Mouse (Mus musculus) midbrain, embryonic 15.5 days (tissue): ENCODE measurements around the gene Gm26602. TPM values are rescaled to one million over a fixed set of nuclear protein-coding genes. Genes with fewer than 3 reads are reported as not detected.
"Not testable (repeated sequence)": the region's sequence is repeated elsewhere in the genome, so short reads cannot be mapped to it uniquely, and the experiment has no call there.

Experiments
- ATAC-seq: fragments of 200-750 bp; cut with Nextera tagmentation; replicated peaks from 2 replicates; pipeline ENCODE4 v1.8.0; 2017; ENCODE audit warnings: moderate TSS enrichment
- H3K27ac ChIP-seq: fragments of 300-500 bp; sonication (generic); 2 replicates; pipeline ENCODE4 v1.5.1; 2015; ENCODE audit warnings: mild to moderate bottlenecking, inconsistent platforms
- H3K27me3 ChIP-seq: fragments of 300-500 bp; sonication (generic); replicated peaks from 2 replicates; pipeline ENCODE4 v1.6.1; 2015; ENCODE audit warnings: inconsistent platforms
- H3K36me3 ChIP-seq: fragments of 300-500 bp; sonication (generic); replicated peaks from 2 replicates; pipeline ENCODE4 v1.6.1; 2015; ENCODE audit warnings: inconsistent platforms
- H3K4me1 ChIP-seq: fragments of 300-500 bp; sonication (generic); 2 replicates; pipeline ENCODE4 v1.6.1; 2015; ENCODE audit warnings: inconsistent platforms
- H3K4me2 ChIP-seq: fragments of 300-500 bp; sonication (generic); 2 replicates; pipeline ENCODE4 v1.6.1; 2015; ENCODE audit warnings: inconsistent platforms, mild to moderate bottlenecking, moderate library complexity
- H3K4me3 ChIP-seq: fragments of 300-500 bp; sonication (generic); 2 replicates; pipeline ENCODE4 v1.5.1; 2015; ENCODE audit warnings: mild to moderate bottlenecking, inconsistent platforms
- H3K9ac ChIP-seq: fragments of 300-500 bp; sonication (generic); 2 replicates; pipeline ENCODE4 v1.6.1; 2015; ENCODE audit warnings: mild to moderate bottlenecking, inconsistent platforms
- H3K9me3 ChIP-seq: fragments of 300-500 bp; sonication (generic); 2 replicates; pipeline ENCODE4 v1.6.1; 2016; ENCODE audit warnings: inconsistent platforms
- WGBS: fragments of 180-500 bp; shearing (Covaris S2); methylation state at CpG from one replicate; pipeline ENCODE4 v1.1.7; 2015; ENCODE audit warnings: mixed read lengths; 5-methylcytosine and 5-hydroxymethylcytosine counted together
- polyA plus RNA-seq: library from polyadenylated mRNA; unstranded; fragments of >200 nt; fragmentation: Nextera tagmentation; extraction: Ambion mirVana; gene quantifications from 2 replicates; pipeline ENCODE4 v1.2.1, GENCODE M21; 2015

Gene Gm26602
- polyA plus RNA-seq, 1 experiment from 2014 or later = not detected

GRCm38 (mm10) chr10:79873715-79874289 lies 36.9 kb upstream of the Gm26602 start:
- Histone ChIP-seq H3K36me3 (no peaks in the 10 kb centered on the region), H3K27ac (peak overlapping the region; percentile 95), H3K27me3 (no peaks in the 10 kb centered on the region), H3K9ac (peak overlapping the region; percentile 82), H3K9me3 (no peaks in the 10 kb centered on the region), H3K4me2 (peak overlapping the region; percentile 83), H3K4me3 (peak overlapping the region; percentile 73), H3K4me1 (peaks cover 45% of the 10 kb centered on the region)
- WGBS = 1% methylated on average over 26 of the region's 26 CpGs
- peak; percentile 46 for ATAC-seq

GRCm38 (mm10) chr10:79874290-79874862 lies 36.3 kb upstream of the Gm26602 start, which contains the start of the genes Prtn3 and Plppr3:
Gene Prtn3, plus strand, starts transcription at chr10:79874476.
Gene Plppr3, minus strand, starts transcription at chr10:79874634.
- H3K27ac ChIP-seq = peak within 1 kb of the TSS; percentile 95
- H3K4me3 ChIP-seq = peak within 1 kb of the TSS; percentile 73
- peak within 1 kb of the TSS; percentile 83 for H3K4me2 ChIP-seq
- no peaks in the 10 kb centered on the region for H3K27me3 ChIP-seq
- WGBS = under 1% methylated on average over 48 of the region's 57 CpGs
- H3K9me3 ChIP-seq = no peaks in the 10 kb centered on the region
- peak within 1 kb of the TSS; percentile 82 for H3K9ac ChIP-seq
- H3K4me1 ChIP-seq = peaks cover 39% of the 10 kb centered on the region
- H3K36me3 ChIP-seq = no peaks in the 10 kb centered on the region
- peak; percentile 91 for ATAC-seq

- no peak overlapping the region for H3K27ac ChIP-seq
- H3K4me3 ChIP-seq = no peak overlapping the region
- H3K36me3 ChIP-seq = no peaks in the 10 kb centered on the region
- H3K4me1 ChIP-seq = peaks cover 23% of the 10 kb centered on the region
- H3K4me2 ChIP-seq = no peak overlapping the region
- no peak for ATAC-seq
- no peak overlapping the region for H3K9ac ChIP-seq
- H3K27me3 ChIP-seq = peaks cover 6% of the 10 kb centered on the region
- 94% methylated on average over 1 of the region's 1 CpGs for WGBS
- no peaks in the 10 kb centered on the region for H3K9me3 ChIP-seq
These were observed 33.5 kb upstream of the Gm26602 start for GRCm38 (mm10) chr10:79877174-79877573.

- 31% methylated on average over 12 of the region's 12 CpGs for WGBS
- Histone ChIP-seq H3K9me3 (no peaks in the 10 kb centered on the region), H3K9ac (no peak overlapping the region), H3K36me3 (no peaks in the 10 kb centered on the region), H3K4me2 (no peak overlapping the region), H3K4me3 (no peak overlapping the region), H3K27ac (no peak overlapping the region), H3K4me1 (peaks cover 22% of the 10 kb centered on the region), H3K27me3 (peaks cover 10% of the 10 kb centered on the region)
- ATAC-seq = no peak
These were observed 32.9 kb upstream of the Gm26602 start for GRCm38 (mm10) chr10:79877757-79878156.

GRCm38 (mm10) chr10:79879527-79879926 lies 31.1 kb upstream of the Gm26602 start:
- Histone ChIP-seq H3K27ac (no peak overlapping the region), H3K4me2 (no peak overlapping the region), H3K36me3 (no peaks in the 10 kb centered on the region), H3K9ac (no peak overlapping the region), H3K27me3 (peaks cover 17% of the 10 kb centered on the region), H3K4me1 (peaks cover 20% of the 10 kb centered on the region), H3K9me3 (no peaks in the 10 kb centered on the region), H3K4me3 (no peak overlapping the region)
- WGBS = 60% methylated on average over 3 of the region's 3 CpGs
- ATAC-seq = no peak

GRCm38 (mm10) chr10:79880721-79881120 lies 29.9 kb upstream of the Gm26602 start:
- WGBS = 22% methylated on average over 9 of the region's 9 CpGs

GRCm38 (mm10) chr10:79881981-79882380 lies 28.7 kb upstream of the Gm26602 start:
- peaks cover 9% of the 10 kb centered on the region; the same call in 1 of the 2 replicates for H3K4me1 ChIP-seq
- ATAC-seq = no peak
- H3K36me3 ChIP-seq = no peaks in the 10 kb centered on the region
- peak overlapping the region; percentile 24 for H3K4me2 ChIP-seq
- H3K4me3 ChIP-seq = no peak overlapping the region
- H3K9me3 ChIP-seq = no peaks in the 10 kb centered on the region
- no peak overlapping the region for H3K27ac ChIP-seq
- no peak overlapping the region for H3K9ac ChIP-seq
- 8% methylated on average over 21 of the region's 22 CpGs for WGBS
- H3K27me3 ChIP-seq = peaks cover 17% of the 10 kb centered on the region

More at GRCm38 (mm10) chr10:79880721-79881120, 29.9 kb upstream of the Gm26602 start:
- H3K4me3 ChIP-seq = no peak overlapping the region
- no peak for ATAC-seq
- H3K9ac ChIP-seq = no peak overlapping the region
- H3K27ac ChIP-seq = no peak overlapping the region
- no peak overlapping the region for H3K4me2 ChIP-seq
- H3K4me1 ChIP-seq = peaks cover 9% of the 10 kb centered on the region
- H3K9me3 ChIP-seq = no peaks in the 10 kb centered on the region
- no peaks in the 10 kb centered on the region for H3K36me3 ChIP-seq
- H3K27me3 ChIP-seq = peaks cover 17% of the 10 kb centered on the region

- ATAC-seq = no peak
- no peak overlapping the region for H3K9ac ChIP-seq
- H3K27ac ChIP-seq = no peak overlapping the region
- H3K27me3 ChIP-seq = peaks cover 17% of the 10 kb centered on the region
- H3K4me2 ChIP-seq = no peak overlapping the region
- H3K36me3 ChIP-seq = no peaks in the 10 kb centered on the region
- no peaks in the 10 kb centered on the region for H3K9me3 ChIP-seq
- 14% methylated on average over 22 of the region's 22 CpGs for whole genome bisulfite sequencing
- peaks cover 9% of the 10 kb centered on the region; the same call in 1 of the 2 replicates for H3K4me1 ChIP-seq
- H3K4me3 ChIP-seq = no peak overlapping the region
These were observed 27.2 kb upstream of the Gm26602 start for GRCm38 (mm10) chr10:79883297-79884084.

- 66% methylated on average over 4 of the region's 4 CpGs for WGBS
- Histone ChIP-seq H3K4me1 (peaks cover 9% of the 10 kb centered on the region; the same call in 1 of the 2 replicates), H3K36me3 (no peaks in the 10 kb centered on the region), H3K27me3 (peaks cover 17% of the 10 kb centered on the region), H3K4me3 (no peak overlapping the region), H3K27ac (no peak overlapping the region), H3K4me2 (no peak overlapping the region), H3K9me3 (no peaks in the 10 kb centered on the region), H3K9ac (no peak overlapping the region)
- ATAC-seq = no peak
These were observed 26.2 kb upstream of the Gm26602 start for GRCm38 (mm10) chr10:79884446-79884845.

- H3K9ac ChIP-seq = not testable (repeated sequence)
These were observed 25.7 kb upstream of the Gm26602 start for GRCm38 (mm10) chr10:79884938-79885337.

GRCm38 (mm10) chr10:79886054-79886453 lies 24.6 kb upstream of the Gm26602 start, which contains the start of gene Elane:
Gene Elane, plus strand, starts transcription at chr10:79886247.
- no peak within 1 kb of the TSS for H3K9ac ChIP-seq
- no peak for ATAC-seq
- H3K4me3 ChIP-seq = no peak within 1 kb of the TSS
- no peaks in the 10 kb centered on the region for H3K36me3 ChIP-seq
- H3K9me3 ChIP-seq = no peaks in the 10 kb centered on the region
- H3K27ac ChIP-seq = no peak within 1 kb of the TSS
- peaks cover 12% of the 10 kb centered on the region; the same call in 1 of the 2 replicates for H3K27me3 ChIP-seq
- no peak within 1 kb of the TSS for H3K4me2 ChIP-seq
- WGBS = 85% methylated on average over 6 of the region's 6 CpGs
- H3K4me1 ChIP-seq = peaks cover 9% of the 10 kb centered on the region; the same call in 1 of the 2 replicates

More at GRCm38 (mm10) chr10:79884938-79885337, 25.7 kb upstream of the Gm26602 start:
- peaks cover 17% of the 10 kb centered on the region for H3K27me3 ChIP-seq
- H3K36me3 ChIP-seq, ATAC-seq, H3K4me2 ChIP-seq, H3K4me1 ChIP-seq, H3K27ac ChIP-seq, H3K4me3 ChIP-seq, H3K9me3 ChIP-seq: not testable (repeated sequence)
- 82% methylated on average over 3 of the region's 3 CpGs for WGBS

- Histone ChIP-seq H3K27ac (no peak overlapping the region), H3K27me3 (peaks cover 12% of the 10 kb centered on the region; the same call in 1 of the 2 replicates), H3K9me3 (no peaks in the 10 kb centered on the region), H3K4me2 (no peak overlapping the region), H3K4me3 (no peak overlapping the region), H3K36me3 (no peaks in the 10 kb centered on the region), H3K9ac (no peak overlapping the region), H3K4me1 (peaks cover 9% of the 10 kb centered on the region; the same call in 1 of the 2 replicates)
- 86% methylated on average over 8 of the region's 8 CpGs for WGBS
- ATAC-seq = no peak
These were observed 24.0 kb upstream of the Gm26602 start for GRCm38 (mm10) chr10:79886611-79887010.
